Mouse (Mus musculus): ENCODE measurements around the gene Treml1.
A peak's percentile ranks its signal among the peaks of the same experiment; 100 is the strongest.
"Not testable (repeated sequence)": the region's sequence is repeated elsewhere in the genome, so short reads cannot be mapped to it uniquely, and the experiment has no call there.

Treml1 gene

DNA sequence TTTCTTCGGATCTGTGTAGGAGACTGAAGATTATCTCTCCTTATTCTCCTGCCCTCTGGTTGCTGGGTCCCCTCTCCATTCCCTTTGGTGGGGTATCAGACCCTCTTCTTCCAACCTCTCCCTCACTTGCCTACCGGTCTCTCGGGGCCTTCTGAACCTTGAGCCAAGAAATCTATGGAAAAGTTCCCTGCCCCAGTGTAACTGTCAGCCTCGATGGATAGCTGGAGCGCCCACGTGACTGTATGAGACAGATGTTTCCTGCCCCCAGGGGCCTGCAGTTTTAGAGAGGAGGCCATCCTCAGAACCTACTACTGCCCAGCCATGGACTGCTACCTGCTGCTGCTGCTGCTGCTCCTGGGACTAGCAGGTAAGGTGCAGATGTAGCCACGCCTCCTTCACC, at the start of gene Treml1:
Gene Treml1, plus strand, starts transcription at position 301 of the 400 bp plus-strand sequence.
- no peak for DNase-seq

- DNase-seq = no peak
These were observed 47.6 kb upstream of the Treml1 start for GRCm38 (mm10) chr17:48312124-48312523.

DNA sequence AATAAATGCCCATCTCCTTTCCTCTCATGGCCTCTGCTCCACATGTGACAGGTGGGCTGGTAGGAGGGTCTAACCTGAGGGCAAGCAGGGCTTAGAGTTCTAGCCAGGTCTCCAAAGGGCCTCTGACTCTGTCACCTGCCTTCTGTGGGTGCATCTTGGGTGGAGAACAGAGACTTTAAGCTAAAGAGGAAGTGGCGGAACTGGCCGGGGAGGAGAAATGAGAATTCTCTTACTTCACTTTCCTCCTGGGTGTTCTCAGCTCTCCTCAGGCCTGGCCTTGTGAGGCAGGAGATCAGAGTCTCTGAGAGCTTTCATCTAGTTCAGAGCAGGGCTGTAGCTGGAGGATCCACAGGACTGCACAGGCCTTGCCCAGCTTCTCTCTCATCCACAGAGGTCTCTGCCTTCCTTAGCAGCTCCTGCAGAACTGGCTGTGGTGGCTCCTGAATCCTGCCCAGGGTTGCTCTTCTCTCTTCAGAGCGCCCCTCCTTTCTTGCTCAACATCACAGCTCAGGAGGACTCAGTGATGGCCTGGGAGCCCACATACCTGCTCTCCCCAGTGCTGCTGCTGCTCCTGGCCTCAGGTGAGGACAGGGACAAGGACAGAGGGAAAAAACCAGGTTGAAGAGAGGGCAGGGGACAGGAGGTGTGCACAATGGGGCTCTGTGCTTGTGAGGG, 43.7 kb upstream of the Treml1 start, which contains the start of gene B430306N03Rik:
Gene B430306N03Rik, plus strand, starts transcription at position 237 of the 675 bp plus-strand sequence.
- not testable (repeated sequence) for DNase-seq

DNA sequence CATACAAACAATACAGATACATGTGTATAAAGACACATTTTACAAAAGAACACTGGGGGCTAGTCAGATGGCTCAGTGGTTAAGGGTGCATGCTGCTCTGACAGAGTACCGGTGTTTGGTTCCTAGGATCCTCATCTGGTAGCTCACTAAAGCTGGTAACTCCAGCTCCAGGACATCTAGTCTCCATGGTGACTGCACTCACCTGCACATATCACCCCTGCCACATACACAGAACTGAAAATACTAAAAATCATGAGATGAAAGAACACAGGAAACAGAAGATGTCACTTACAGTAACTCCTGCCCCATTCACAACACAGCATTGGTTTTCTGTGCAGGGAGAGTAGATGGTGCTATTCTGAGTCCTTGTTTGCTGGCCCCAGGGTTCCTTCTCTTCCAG, 41.0 kb upstream of the Treml1 start:
- no peak for DNase-seq

DNA sequence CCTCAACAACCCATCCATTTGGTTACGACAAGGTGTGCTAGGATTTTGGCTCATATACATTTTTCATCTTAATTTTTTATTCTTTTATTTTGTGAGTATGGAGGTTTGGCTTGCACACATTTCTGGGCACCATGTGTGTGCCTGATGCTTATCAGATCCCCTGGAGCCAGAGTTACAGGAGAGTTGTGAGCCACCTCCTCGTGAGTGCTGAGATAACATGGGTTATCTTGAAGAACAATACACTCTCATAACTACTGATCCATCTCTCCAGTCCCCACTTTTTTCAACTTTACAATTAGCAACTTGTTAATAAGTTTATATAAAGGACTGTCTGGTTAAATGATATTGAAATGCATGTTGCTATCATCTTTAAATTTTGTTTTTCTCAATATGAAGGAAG, 38.4 kb upstream of the Treml1 start:
- DNase-seq = no peak

- DNase-seq = peak; percentile 34
These were observed 36.5 kb upstream of the Treml1 start for GRCm38 (mm10) chr17:48323236-48323635.

- no peak for DNase-seq
These were observed 35.5 kb upstream of the Treml1 start for GRCm38 (mm10) chr17:48324258-48324657.

DNA sequence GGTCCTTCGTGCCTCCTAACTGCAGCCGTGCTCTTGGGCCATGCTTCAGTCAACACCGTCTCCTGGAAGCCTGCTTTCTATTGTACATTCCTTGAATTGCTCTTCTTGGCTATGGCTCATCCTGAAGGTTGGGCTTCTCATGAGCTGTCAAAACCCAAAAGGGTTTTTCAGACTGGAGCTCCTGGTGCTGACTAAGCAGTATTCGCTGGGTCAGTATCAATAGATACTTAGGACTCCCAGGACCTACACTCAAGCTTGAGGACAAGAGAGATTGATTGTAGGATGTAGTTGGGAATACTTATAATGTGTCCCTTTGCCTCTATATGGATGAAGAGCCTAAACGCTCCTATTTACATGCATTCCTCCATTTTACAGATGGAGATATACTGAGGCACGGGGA, 34.6 kb upstream of the Treml1 start:
- DNase-seq = no peak

DNA sequence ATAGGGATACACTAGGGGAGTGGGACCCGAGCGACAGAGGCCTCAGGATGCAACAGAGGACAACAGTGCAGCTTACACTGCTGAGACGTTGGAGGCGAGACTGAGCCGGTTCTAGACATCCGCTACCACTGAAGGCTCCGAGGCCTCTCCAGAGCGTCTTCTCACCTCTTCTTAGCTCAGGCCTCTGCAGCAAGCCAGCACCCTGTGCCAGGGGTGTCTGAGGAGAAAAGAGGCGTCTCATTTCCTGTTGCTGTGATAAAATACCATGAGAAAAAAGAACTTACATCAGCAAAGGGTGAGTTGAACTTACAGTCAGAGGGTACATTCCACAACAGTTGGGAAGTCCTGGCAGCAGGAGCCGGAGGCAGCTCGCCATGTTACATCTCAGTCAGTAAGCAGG, 34.1 kb upstream of the Treml1 start:
- no peak for DNase-seq

DNA sequence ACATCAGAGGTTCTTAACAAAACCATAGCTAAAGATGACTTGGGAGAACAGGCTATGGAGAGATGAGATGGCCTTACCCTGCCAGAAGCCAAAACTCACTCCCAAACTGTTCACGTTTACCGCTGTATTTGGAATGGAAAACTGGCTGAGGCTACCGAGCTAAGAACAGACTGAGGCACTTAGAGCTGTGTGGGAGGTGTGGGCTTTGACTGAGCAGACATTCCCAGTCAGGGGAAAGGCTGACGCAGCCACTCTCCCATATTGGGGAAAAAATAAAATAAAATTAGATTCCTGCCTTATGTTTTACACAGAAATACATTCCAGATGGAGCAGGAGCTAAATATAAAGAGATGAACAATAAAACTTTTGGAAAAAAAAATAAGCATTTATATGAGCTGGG, 33.1 kb upstream of the Treml1 start:
- no peak for DNase-seq

DNA sequence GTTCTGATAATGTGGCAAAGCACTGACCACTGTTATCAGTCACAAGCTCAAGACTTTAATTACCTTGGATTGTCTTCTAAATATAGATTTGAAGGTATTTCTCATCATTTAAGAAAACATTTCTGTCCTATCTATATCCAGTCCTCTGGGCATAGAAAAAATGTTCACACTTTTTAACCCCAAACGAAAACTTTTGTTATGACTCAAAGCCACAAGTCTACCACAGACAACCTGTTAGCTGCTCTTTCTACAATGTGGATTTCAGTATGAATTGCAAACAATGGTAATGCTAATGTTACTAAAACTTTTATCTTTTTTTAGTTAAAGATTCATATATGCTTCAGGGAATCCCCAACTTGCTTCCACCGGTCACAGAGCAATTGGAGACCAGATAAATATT, 27.2 kb upstream of the Treml1 start:
- DNase-seq = no peak

DNA sequence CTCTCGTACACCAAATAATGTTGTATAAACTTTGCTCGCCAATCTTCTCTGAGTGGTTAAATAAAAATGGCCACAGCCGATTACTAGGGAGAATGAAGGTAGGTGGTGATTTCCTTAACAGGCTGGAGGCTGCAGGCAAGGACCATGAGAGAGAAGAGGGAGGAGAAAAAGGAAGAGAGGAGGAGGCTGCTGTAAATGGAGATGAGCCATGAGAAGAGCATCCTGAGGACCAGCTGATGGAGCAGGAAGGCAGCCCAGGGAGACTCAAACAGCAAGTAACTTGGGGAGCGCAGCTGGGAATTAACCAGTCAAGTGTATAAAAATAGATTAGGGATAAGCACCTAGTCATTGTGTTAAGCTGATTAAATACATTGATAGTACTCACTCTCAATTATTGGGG, 25.5 kb upstream of the Treml1 start:
- no peak for DNase-seq

DNA sequence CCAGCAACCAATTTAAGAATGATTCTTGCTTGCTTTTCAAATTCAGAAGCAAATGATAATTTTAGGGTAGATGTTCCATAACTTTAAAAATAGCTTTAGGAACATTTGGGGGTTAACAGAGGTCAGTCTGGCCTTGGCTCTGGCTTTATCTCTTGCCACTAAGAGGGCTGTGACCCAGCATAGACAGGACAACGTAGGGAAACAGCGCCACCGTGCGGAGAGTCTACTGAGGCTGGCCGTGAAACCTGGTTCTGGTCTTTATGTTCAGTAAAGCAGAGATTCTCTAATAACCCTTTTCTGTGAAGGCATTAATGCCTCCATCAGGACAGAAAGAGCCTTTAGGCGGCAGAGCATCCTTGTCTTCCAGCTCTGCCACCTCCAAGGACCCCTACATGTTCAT, 22.9 kb upstream of the Treml1 start:
- DNase-seq = peak; percentile 86

- DNase-seq = no peak
These were observed 19.4 kb upstream of the Treml1 start for GRCm38 (mm10) chr17:48340267-48340666.

DNA sequence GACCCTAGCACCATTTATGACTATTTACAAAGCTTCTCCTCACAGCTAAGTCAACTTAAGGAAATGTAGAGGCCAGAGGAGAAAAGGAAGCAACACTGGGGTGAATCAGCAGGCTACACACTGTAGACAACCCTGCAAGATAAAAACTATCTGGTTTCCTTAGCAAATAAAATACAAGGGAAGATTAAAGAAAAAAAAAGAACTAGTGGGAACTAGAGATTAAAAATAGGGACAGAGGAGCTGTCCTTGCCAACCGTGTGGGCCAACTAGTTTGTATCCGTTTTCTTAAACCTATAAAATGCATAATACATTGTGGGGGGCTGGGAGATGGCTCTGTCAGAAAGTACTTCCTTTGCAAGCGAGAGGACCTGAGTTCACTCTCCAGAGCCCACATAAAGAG, 17.8 kb upstream of the Treml1 start:
- no peak for DNase-seq

DNA sequence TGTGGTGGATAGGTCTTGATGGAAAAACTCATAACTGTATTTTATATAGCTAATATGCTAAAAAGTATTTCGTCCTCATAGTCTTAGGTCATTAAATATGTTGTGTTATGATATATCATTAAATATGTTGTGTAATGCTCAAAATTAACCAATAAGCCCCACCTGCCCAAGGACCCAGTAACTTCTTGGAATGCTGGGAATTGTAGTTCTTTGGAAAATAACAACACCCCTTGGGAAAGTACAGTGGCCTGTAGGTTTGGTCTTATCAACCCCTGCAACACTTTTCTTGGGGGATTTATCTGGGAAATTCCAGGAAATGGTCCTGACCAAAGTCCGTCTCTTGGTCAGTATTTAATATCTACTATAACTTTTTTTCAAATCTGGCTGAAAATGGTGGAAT, 16.7 kb upstream of the Treml1 start:
- DNase-seq = no peak

DNA sequence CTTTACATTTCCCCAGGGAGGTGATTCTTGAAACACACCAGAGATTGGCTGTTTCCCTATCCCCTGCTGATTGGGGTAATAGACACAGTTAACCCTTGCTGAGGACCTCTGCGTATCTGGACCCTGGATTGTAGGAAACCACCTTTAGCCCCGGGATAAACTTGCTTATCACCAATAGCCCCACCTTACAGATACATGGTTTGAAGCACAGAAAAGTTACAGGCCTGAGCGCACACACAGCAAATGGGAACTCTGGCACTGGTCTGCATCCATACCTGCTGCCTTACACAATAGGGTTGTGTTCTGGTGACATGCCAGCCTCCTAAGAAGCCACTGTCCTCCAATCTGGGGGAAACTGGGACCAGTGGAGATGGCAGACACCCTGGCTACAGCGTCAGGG, 13.9 kb upstream of the Treml1 start:
- DNase-seq = no peak

DNA sequence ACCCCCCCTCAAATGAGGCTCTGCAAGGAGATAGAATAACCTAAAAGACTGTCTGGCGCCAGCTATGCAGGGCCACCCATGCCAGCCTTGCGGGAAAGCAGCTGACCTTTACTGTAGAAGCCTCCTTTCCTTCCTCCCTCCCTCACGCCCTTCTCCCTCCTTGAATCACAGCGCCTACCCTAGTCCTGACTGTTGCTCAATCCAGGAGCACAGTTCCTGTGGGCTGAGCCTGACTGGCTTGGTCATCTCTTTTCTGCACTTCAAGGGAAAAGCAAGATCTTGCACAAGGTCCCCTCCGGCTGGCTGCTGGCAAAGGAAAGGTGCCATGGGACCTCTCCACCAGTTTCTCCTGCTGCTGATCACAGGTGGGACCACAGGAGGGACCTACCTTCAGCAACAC, 13.5 kb upstream of the Treml1 start, which contains the start of gene Trem2:
Gene Trem2, plus strand, starts transcription at position 171 of the 400 bp plus-strand sequence.
- no peak for DNase-seq

GRCm38 (mm10) chr17:48346834-48347233, 12.9 kb upstream of the Treml1 start:
- DNase-seq = no peak

DNA sequence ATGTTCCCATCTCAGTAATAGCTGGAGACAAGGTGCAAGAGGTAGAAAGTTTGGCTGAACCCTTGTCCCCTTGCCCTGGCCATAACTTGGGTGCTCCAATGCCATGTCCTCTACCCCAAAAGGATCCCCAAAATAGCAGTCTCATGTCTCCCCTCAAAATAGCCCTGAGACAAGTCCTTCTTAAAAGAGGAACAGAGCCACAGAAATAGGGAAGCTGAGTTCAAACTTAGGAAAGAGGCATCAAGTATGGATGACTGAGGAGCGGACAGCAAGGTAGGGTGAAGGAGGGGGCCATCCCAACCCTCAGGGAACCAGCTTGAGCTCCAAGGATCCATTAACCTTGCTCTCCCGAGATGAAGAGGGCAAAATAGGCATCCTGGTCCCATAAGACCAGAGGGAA, 12.4 kb upstream of the Treml1 start:
- DNase-seq = no peak

DNA sequence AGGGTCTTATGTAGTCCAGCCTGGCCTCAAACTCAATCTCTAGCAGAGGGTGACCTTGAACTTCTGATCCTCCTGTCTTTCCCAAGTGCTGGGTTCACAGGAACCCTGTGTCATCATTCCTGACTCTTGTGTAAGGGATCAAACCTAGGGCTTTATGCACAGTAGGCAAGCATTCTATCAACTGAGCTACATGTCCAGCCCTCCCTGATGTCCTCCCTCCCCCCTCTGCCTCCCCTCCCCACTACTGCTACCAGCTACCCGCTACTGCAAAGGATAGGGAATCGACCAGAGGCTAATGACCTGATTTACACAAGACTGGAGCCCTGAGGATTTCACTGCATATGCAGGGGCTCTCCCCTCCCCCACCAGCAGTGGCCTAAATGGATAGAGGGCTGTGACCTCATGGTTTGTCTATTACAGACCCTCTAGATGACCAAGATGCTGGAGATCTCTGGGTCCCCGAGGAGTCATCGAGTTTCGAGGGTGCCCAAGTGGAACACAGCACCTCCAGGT, 9.0 kb upstream of the Treml1 start:
- no peak for DNase-seq

GRCm38 (mm10) chr17:48352976-48353375, 6.7 kb upstream of the Treml1 start:
- DNase-seq = not testable (repeated sequence)

DNA sequence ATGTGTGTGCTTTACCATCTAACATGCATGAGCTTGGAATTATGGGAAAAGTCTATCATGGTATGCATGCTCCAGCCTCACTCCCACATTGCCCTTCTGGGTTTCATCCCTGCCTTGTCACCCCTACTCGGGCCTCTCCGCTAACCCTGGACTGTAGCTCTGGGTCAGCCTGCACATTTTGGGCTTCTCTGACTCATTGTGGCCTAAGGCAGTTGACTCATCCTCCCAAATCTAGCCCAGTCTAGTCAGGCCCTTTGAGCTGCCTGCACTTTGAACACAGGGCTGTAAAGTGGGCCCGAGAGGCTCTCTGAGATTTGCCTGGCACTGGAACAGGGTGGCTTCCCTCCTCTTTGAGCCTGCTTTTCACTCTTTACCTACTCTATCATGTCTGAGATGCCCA, 3.9 kb upstream of the Treml1 start:
- DNase-seq = no peak

- no peak for DNase-seq
These were observed 1.8 kb upstream of the Treml1 start for GRCm38 (mm10) chr17:48357892-48358291.

DNA sequence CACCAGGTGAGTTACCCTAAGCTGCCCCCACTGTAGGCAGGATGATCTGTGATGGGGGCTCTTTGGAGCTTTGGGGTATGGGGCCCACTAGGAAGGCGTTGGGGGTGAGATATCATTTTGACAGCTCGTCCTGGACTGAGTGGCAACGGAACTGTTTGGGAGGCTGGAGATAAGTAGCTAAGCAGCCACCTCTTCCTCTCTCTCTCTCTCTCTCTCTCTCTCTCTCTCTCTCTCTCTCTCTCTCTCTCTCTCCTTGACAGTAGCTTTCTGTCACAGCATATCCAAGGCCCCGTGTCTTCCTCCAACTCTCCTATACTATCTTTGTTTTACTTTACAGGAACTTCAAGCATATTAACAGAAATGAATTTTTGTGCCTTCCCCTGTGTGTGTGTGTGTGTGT, 746 bp downstream of the Treml1 start:
- no peak for DNase-seq
